Mouse (Mus musculus): ENCODE measurements around the gene App. TPM values are rescaled to one million over a fixed set of nuclear protein-coding genes. Genes with fewer than 3 reads are reported as not detected.

The App gene
- polyA plus RNA-seq (2012; ENCODE audit: low replicate concordance) = 38.4 and 39.4 TPM in 2 replicates

DNA sequence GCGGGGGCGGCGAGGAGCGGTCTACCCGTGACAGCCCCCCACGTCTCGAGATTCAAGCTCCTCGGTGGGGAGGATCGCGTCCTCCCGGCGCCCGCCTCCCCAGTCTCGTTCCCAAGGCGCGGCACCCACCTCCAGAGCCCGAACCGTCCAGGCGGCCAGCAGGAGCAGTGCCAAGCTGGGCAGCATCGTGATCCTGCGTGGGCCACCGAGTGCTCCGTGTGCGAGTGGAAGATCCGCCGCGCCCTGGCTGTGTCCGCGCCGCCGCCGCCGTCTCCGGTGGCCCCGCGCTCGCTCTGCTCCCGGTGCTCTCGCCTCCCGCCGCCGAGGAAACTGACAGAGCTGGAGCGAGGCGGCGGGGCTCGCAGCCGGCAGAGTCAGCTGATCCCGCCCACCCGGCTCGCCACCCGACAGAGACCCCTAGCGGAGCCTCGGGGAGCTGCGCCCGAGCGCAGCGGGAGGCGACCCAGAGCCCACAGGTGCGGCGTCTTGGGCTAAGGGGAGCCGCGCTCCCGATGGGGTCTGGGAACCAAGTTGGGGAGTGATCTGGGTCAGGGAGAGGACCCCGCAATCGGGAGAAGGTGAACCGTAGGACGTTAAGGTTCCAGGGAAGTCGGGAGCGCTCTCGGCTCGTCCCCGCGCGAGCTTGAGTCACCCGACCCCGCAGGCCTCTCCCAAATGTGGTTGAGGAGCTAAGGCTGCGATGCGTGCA lies at the start of gene App:
TSS of gene App (minus strand) at position 394 of the 709 bp plus-strand sequence.

